Mouse (Mus musculus): ENCODE measurements around the gene Smim24. TPM values are rescaled to one million over a fixed set of nuclear protein-coding genes. Genes with fewer than 3 reads are reported as not detected.

Smim24 gene
- polyA plus RNA-seq, 1 experiment from 2014 or later, result 2.3 TPM

- peaks cover 18% of the 10 kb centered on the region for H3K4me1 ChIP-seq (ENCODE audit: control insufficient read depth, insufficient read depth, low read length)
- H3K4me3 ChIP-seq (ENCODE audit: low read depth, low read length), result peak overlapping the region; percentile 86
- no peaks in the 10 kb centered on the region for H3K9me3 ChIP-seq (ENCODE audit: control insufficient read depth, low read length)
- peaks cover 6% of the 10 kb centered on the region for H3K36me3 ChIP-seq (ENCODE audit: control insufficient read depth, insufficient read depth, low read length)
- H3K4me2 ChIP-seq, result peak overlapping the region; percentile 88
- DNase-seq (ENCODE audit: low spot score, missing footprints), result no peak
- 74% methylated on average over 2 of the region's 2 CpGs for WGBS
- no peak for ATAC-seq (ENCODE audit: low FRiP score)
- H3K27ac ChIP-seq (ENCODE audit: low read depth, low read length), result no peak overlapping the region
- peak overlapping the region; percentile 96 for H3K9ac ChIP-seq (ENCODE audit: low read length)
- H3K27me3 ChIP-seq (ENCODE audit: control insufficient read depth, insufficient read depth, low read length), result no peaks in the 10 kb centered on the region
Observed at GRCm38 (mm10) chr10:81377362-81377664, 15.5 kb upstream of the Smim24 start.

- no peaks in the 10 kb centered on the region for H3K27me3 ChIP-seq (ENCODE audit: control insufficient read depth, insufficient read depth, low read length)
- DNase-seq (ENCODE audit: low spot score, missing footprints), result no peak
- H3K9me3 ChIP-seq (ENCODE audit: control insufficient read depth, low read length), result no peaks in the 10 kb centered on the region
- H3K9ac ChIP-seq (ENCODE audit: low read length), result peak within 1 kb of the TSS; percentile 96
- peak; percentile 79 for ATAC-seq (ENCODE audit: low FRiP score)
- WGBS, result 2% methylated on average over 45 of the region's 59 CpGs
- peaks cover 6% of the 10 kb centered on the region for H3K36me3 ChIP-seq (ENCODE audit: control insufficient read depth, insufficient read depth, low read length)
- H3K4me1 ChIP-seq (ENCODE audit: control insufficient read depth, insufficient read depth, low read length), result peaks cover 18% of the 10 kb centered on the region
- peak within 1 kb of the TSS; percentile 86 for H3K4me3 ChIP-seq (ENCODE audit: low read depth, low read length)
- H3K4me2 ChIP-seq, result peak within 1 kb of the TSS; percentile 88
- H3K27ac ChIP-seq (ENCODE audit: low read depth, low read length), result peak within 1 kb of the TSS; percentile 65
Observed at GRCm38 (mm10) chr10:81377793-81378552, 14.9 kb upstream of the Smim24 start, which contains the start of gene Fzr1. TSS of gene Fzr1 (minus strand) at chr10:81378516.

- Histone ChIP-seq H3K27ac (ENCODE audit: low read depth, low read length) (peak overlapping the region; percentile 65), H3K9me3 (ENCODE audit: control insufficient read depth, low read length) (no peaks in the 10 kb centered on the region), H3K27me3 (ENCODE audit: control insufficient read depth, insufficient read depth, low read length) (no peaks in the 10 kb centered on the region), H3K9ac (ENCODE audit: low read length) (peak overlapping the region; percentile 96), H3K4me2 (peak overlapping the region; percentile 55), H3K4me1 (ENCODE audit: control insufficient read depth, insufficient read depth, low read length) (peaks cover 18% of the 10 kb centered on the region), H3K4me3 (ENCODE audit: low read depth, low read length) (peak overlapping the region; percentile 86), H3K36me3 (ENCODE audit: control insufficient read depth, insufficient read depth, low read length) (peaks cover 6% of the 10 kb centered on the region; the same call in 1 of the 2 replicates)
- peak; percentile 97 for ATAC-seq (ENCODE audit: low FRiP score)
- DNase-seq (ENCODE audit: low spot score, missing footprints), result peak; percentile 100
- WGBS, result under 1% methylated on average over 44 of the region's 46 CpGs
Observed at GRCm38 (mm10) chr10:81378553-81379182, 14.2 kb upstream of the Smim24 start.

- H3K9ac ChIP-seq (ENCODE audit: low read length), result peak overlapping the region; percentile 71
- H3K36me3 ChIP-seq (ENCODE audit: control insufficient read depth, insufficient read depth, low read length), result peaks cover 5% of the 10 kb centered on the region; the same call in 1 of the 2 replicates
- no peaks in the 10 kb centered on the region for H3K9me3 ChIP-seq (ENCODE audit: control insufficient read depth, low read length)
- ATAC-seq (ENCODE audit: low FRiP score) (peak; percentile 4), DNase-seq (ENCODE audit: low spot score, missing footprints) (no peak)
- WGBS, result 59% methylated on average over 3 of the region's 3 CpGs
- no peaks in the 10 kb centered on the region for H3K27me3 ChIP-seq (ENCODE audit: control insufficient read depth, insufficient read depth, low read length)
- H3K4me1 ChIP-seq (ENCODE audit: control insufficient read depth, insufficient read depth, low read length), result peaks cover 18% of the 10 kb centered on the region
- peak overlapping the region; percentile 55 for H3K4me2 ChIP-seq
- peak overlapping the region; percentile 86 for H3K4me3 ChIP-seq (ENCODE audit: low read depth, low read length)
- H3K27ac ChIP-seq (ENCODE audit: low read depth, low read length), result peak overlapping the region; percentile 65
Observed at GRCm38 (mm10) chr10:81379183-81379553, 13.7 kb upstream of the Smim24 start.

- H3K27me3 ChIP-seq (ENCODE audit: control insufficient read depth, insufficient read depth, low read length), result no peaks in the 10 kb centered on the region
- peaks cover 3% of the 10 kb centered on the region; the same call in 1 of the 2 replicates for H3K36me3 ChIP-seq (ENCODE audit: control insufficient read depth, insufficient read depth, low read length)
- H3K4me3 ChIP-seq (ENCODE audit: low read depth, low read length), result no peak overlapping the region
- no peak for DNase-seq (ENCODE audit: low spot score, missing footprints)
- no peak for ATAC-seq (ENCODE audit: low FRiP score)
- H3K9me3 ChIP-seq (ENCODE audit: control insufficient read depth, low read length), result no peaks in the 10 kb centered on the region
- WGBS, result 89% methylated on average over 6 of the region's 6 CpGs
- peaks cover 20% of the 10 kb centered on the region for H3K4me1 ChIP-seq (ENCODE audit: control insufficient read depth, insufficient read depth, low read length)
- H3K9ac ChIP-seq (ENCODE audit: low read length), result no peak overlapping the region
- no peak overlapping the region for H3K27ac ChIP-seq (ENCODE audit: low read depth, low read length)
- H3K4me2 ChIP-seq, result no peak overlapping the region
Observed at GRCm38 (mm10) chr10:81379809-81380378, 13.0 kb upstream of the Smim24 start.

- Histone ChIP-seq H3K9me3 (ENCODE audit: control insufficient read depth, low read length) (no peaks in the 10 kb centered on the region), H3K36me3 (ENCODE audit: control insufficient read depth, insufficient read depth, low read length) (peaks cover 5% of the 10 kb centered on the region), H3K4me3 (ENCODE audit: low read depth, low read length) (no peak overlapping the region), H3K9ac (ENCODE audit: low read length) (no peak overlapping the region), H3K4me2 (no peak overlapping the region), H3K27ac (ENCODE audit: low read depth, low read length) (no peak overlapping the region), H3K4me1 (ENCODE audit: control insufficient read depth, insufficient read depth, low read length) (peaks cover 20% of the 10 kb centered on the region), H3K27me3 (ENCODE audit: control insufficient read depth, insufficient read depth, low read length) (no peaks in the 10 kb centered on the region)
- 87% methylated on average over 5 of the region's 5 CpGs for WGBS
- ATAC-seq (ENCODE audit: low FRiP score) (no peak), DNase-seq (ENCODE audit: low spot score, missing footprints) (no peak)
Observed at GRCm38 (mm10) chr10:81382039-81382438, 10.8 kb upstream of the Smim24 start.

GRCm38 (mm10) chr10:81383802-81384604 lies 8.8 kb upstream of the Smim24 start, which contains the start of the genes Dohh and Gm48551:
TSS of gene Dohh (plus strand) at chr10:81384428.
TSS of gene Gm48551 (plus strand) at chr10:81384466.
- peak; percentile 100 for DNase-seq (ENCODE audit: low spot score, missing footprints)
- Histone ChIP-seq H3K9me3 (ENCODE audit: control insufficient read depth, low read length) (no peaks in the 10 kb centered on the region), H3K4me2 (peak within 1 kb of the TSS; percentile 95), H3K27me3 (ENCODE audit: control insufficient read depth, insufficient read depth, low read length) (no peaks in the 10 kb centered on the region), H3K36me3 (ENCODE audit: control insufficient read depth, insufficient read depth, low read length) (peaks cover 16% of the 10 kb centered on the region), H3K9ac (ENCODE audit: low read length) (peak within 1 kb of the TSS; percentile 84), H3K4me3 (ENCODE audit: low read depth, low read length) (peak within 1 kb of the TSS; percentile 96), H3K4me1 (ENCODE audit: control insufficient read depth, insufficient read depth, low read length) (peaks cover 14% of the 10 kb centered on the region), H3K27ac (ENCODE audit: low read depth, low read length) (peak within 1 kb of the TSS; percentile 72)
- peak; percentile 95 for ATAC-seq (ENCODE audit: low FRiP score)
- WGBS, result 5% methylated on average over 51 of the region's 54 CpGs

- WGBS, result under 1% methylated on average over 19 of the region's 19 CpGs
- Histone ChIP-seq H3K27me3 (ENCODE audit: control insufficient read depth, insufficient read depth, low read length) (no peaks in the 10 kb centered on the region), H3K27ac (ENCODE audit: low read depth, low read length) (peak overlapping the region; percentile 72), H3K4me2 (peak overlapping the region; percentile 95), H3K4me3 (ENCODE audit: low read depth, low read length) (peak overlapping the region; percentile 96), H3K36me3 (ENCODE audit: control insufficient read depth, insufficient read depth, low read length) (peaks cover 16% of the 10 kb centered on the region), H3K4me1 (ENCODE audit: control insufficient read depth, insufficient read depth, low read length) (peaks cover 14% of the 10 kb centered on the region), H3K9ac (ENCODE audit: low read length) (peak overlapping the region; percentile 84), H3K9me3 (ENCODE audit: control insufficient read depth, low read length) (no peaks in the 10 kb centered on the region)
- peak; percentile 28 for ATAC-seq (ENCODE audit: low FRiP score)
- no peak for DNase-seq (ENCODE audit: low spot score, missing footprints)
Observed at GRCm38 (mm10) chr10:81384605-81384982, 8.3 kb upstream of the Smim24 start.

All from midbrain, embryonic 11.5 days (tissue).